Mouse (Mus musculus) left cerebral cortex, adult 9 months (tissue): ENCODE measurements around the gene Lsamp.

ENCODE experiments used
- DNase-seq, 2 experiments: peaks; one replicate each; pipeline ENCODE4 v3.0.0; 2022; ENCODE audit warnings: low spot score in 2 of 2

The Lsamp gene

GRCm38 (mm10) chr16:40656871-40657270 lies 672.7 kb downstream of the Lsamp start:
- DNase-seq: no peak

GRCm38 (mm10) chr16:40685531-40685930 lies 701.4 kb downstream of the Lsamp start:
- DNase-seq: no peak

- peak in 1 of 2 experiments; percentile 8 for DNase-seq
These were observed 708.1 kb downstream of the Lsamp start for GRCm38 (mm10) chr16:40692292-40692691.

GRCm38 (mm10) chr16:40697253-40697652 lies 713.1 kb downstream of the Lsamp start:
- DNase-seq: no peak

GRCm38 (mm10) chr16:40708558-40708957 lies 724.4 kb downstream of the Lsamp start:
- DNase-seq: no peak

GRCm38 (mm10) chr16:40709574-40709973 lies 725.4 kb downstream of the Lsamp start:
- DNase-seq: no peak

- DNase-seq: no peak
These were observed 725.9 kb downstream of the Lsamp start for GRCm38 (mm10) chr16:40710068-40710467.

- no peak for DNase-seq
These were observed 726.3 kb downstream of the Lsamp start for GRCm38 (mm10) chr16:40710491-40710890.

- no peak for DNase-seq
These were observed 729.6 kb downstream of the Lsamp start for GRCm38 (mm10) chr16:40713725-40714124.

GRCm38 (mm10) chr16:40739015-40739414 lies 754.9 kb downstream of the Lsamp start:
- peak in 1 of 2 experiments; percentile 79 for DNase-seq

- no peak for DNase-seq
These were observed 755.6 kb downstream of the Lsamp start for GRCm38 (mm10) chr16:40739771-40740170.

GRCm38 (mm10) chr16:40740273-40740672 lies 756.1 kb downstream of the Lsamp start:
- no peak for DNase-seq

- no peak for DNase-seq
These were observed 843.0 kb downstream of the Lsamp start for GRCm38 (mm10) chr16:40827191-40827590.

- DNase-seq: no peak
These were observed 847.4 kb downstream of the Lsamp start for GRCm38 (mm10) chr16:40831536-40831935.

- DNase-seq: no peak
These were observed 857.6 kb downstream of the Lsamp start for GRCm38 (mm10) chr16:40841765-40842164.

- no peak for DNase-seq
These were observed 882.6 kb downstream of the Lsamp start for GRCm38 (mm10) chr16:40866733-40867132.

GRCm38 (mm10) chr16:40878301-40878700 lies 894.1 kb downstream of the Lsamp start:
- peak in 1 of 2 experiments; percentile 38 for DNase-seq

GRCm38 (mm10) chr16:40881942-40882341 lies 897.8 kb downstream of the Lsamp start:
- DNase-seq: no peak

- no peak for DNase-seq
These were observed 907.2 kb downstream of the Lsamp start for GRCm38 (mm10) chr16:40891338-40891737.

- DNase-seq: no peak
These were observed 913.7 kb downstream of the Lsamp start for GRCm38 (mm10) chr16:40897768-40898327.

- DNase-seq: no peak
These were observed 923.7 kb downstream of the Lsamp start for GRCm38 (mm10) chr16:40907892-40908291.

GRCm38 (mm10) chr16:40914141-40914540 lies 930.0 kb downstream of the Lsamp start:
- DNase-seq: no peak

GRCm38 (mm10) chr16:40930596-40930995 lies 946.4 kb downstream of the Lsamp start:
- no peak for DNase-seq

GRCm38 (mm10) chr16:40942266-40942665 lies 958.1 kb downstream of the Lsamp start:
- no peak for DNase-seq
